Mouse (Mus musculus): ENCODE measurements around the gene Bcat1. TPM values are rescaled to one million over a fixed set of nuclear protein-coding genes. Genes with fewer than 3 reads are reported as not detected.

Bcat1 gene
- polyA plus RNA-seq, 1 experiment from 2014 or later, result 88.0 TPM

GRCm38 (mm10) chr6:145069921-145070320 lies 6.1 kb downstream of the Bcat1 start:
- Histone ChIP-seq H3K27ac (replicated peaks; ENCODE audit: low read depth, low read length) (no peak overlapping the region), H3K4me2 (ENCODE audit: low read depth, low read length) (no peak overlapping the region), H3K9ac (replicated peaks; ENCODE audit: low read length) (no peak overlapping the region), H3K9me3 (replicated peaks; ENCODE audit: control insufficient read depth, low read length) (no peaks in the 10 kb centered on the region), H3K4me3 (ENCODE audit: low read depth, low read length) (no peak overlapping the region), H3K4me1 (ENCODE audit: control insufficient read depth, insufficient read depth, low read length) (no peaks in the 10 kb centered on the region; the same call in 1 of the 2 replicates), H3K36me3 (replicated peaks; ENCODE audit: control insufficient read depth, insufficient read depth, low read depth, low read length) (no peaks in the 10 kb centered on the region), H3K27me3 (ENCODE audit: control insufficient read depth, insufficient read depth, low read length) (no peaks in the 10 kb centered on the region)
- DNase-seq (ENCODE audit: low spot score) (no peak), ATAC-seq (replicated peaks; ENCODE audit: insufficient number of reproducible peaks, low FRiP score, low TSS enrichment, low read depth) (no peak)
- WGBS, result 80% methylated on average over 2 of the region's 2 CpGs

GRCm38 (mm10) chr6:145069397-145069796 lies 6.6 kb downstream of the Bcat1 start:
- DNase-seq (ENCODE audit: low spot score) (no peak), ATAC-seq (replicated peaks; ENCODE audit: insufficient number of reproducible peaks, low FRiP score, low TSS enrichment, low read depth) (no peak)
- Histone ChIP-seq H3K27me3 (ENCODE audit: control insufficient read depth, insufficient read depth, low read length) (no peaks in the 10 kb centered on the region), H3K4me1 (ENCODE audit: control insufficient read depth, insufficient read depth, low read length) (no peaks in the 10 kb centered on the region; the same call in 1 of the 2 replicates), H3K36me3 (replicated peaks; ENCODE audit: control insufficient read depth, insufficient read depth, low read depth, low read length) (no peaks in the 10 kb centered on the region), H3K9ac (replicated peaks; ENCODE audit: low read length) (no peak overlapping the region), H3K4me2 (ENCODE audit: low read depth, low read length) (no peak overlapping the region), H3K27ac (replicated peaks; ENCODE audit: low read depth, low read length) (no peak overlapping the region), H3K4me3 (ENCODE audit: low read depth, low read length) (no peak overlapping the region), H3K9me3 (replicated peaks; ENCODE audit: control insufficient read depth, low read length) (no peaks in the 10 kb centered on the region)
- WGBS, result 97% methylated on average over 7 of the region's 7 CpGs

GRCm38 (mm10) chr6:145067679-145068078 lies 8.3 kb downstream of the Bcat1 start:
- no peaks in the 10 kb centered on the region for H3K9me3 ChIP-seq (replicated peaks; ENCODE audit: control insufficient read depth, low read length)
- no peak overlapping the region for H3K4me2 ChIP-seq (ENCODE audit: low read depth, low read length)
- no peaks in the 10 kb centered on the region for H3K27me3 ChIP-seq (ENCODE audit: control insufficient read depth, insufficient read depth, low read length)
- H3K27ac ChIP-seq (replicated peaks; ENCODE audit: low read depth, low read length), result no peak overlapping the region
- no peaks in the 10 kb centered on the region for H3K4me1 ChIP-seq (ENCODE audit: control insufficient read depth, insufficient read depth, low read length)
- H3K9ac ChIP-seq (replicated peaks; ENCODE audit: low read length), result no peak overlapping the region
- no peak overlapping the region for H3K4me3 ChIP-seq (ENCODE audit: low read depth, low read length)
- WGBS, result 66% methylated on average over 8 of the region's 8 CpGs
- H3K36me3 ChIP-seq (replicated peaks; ENCODE audit: control insufficient read depth, insufficient read depth, low read depth, low read length), result no peaks in the 10 kb centered on the region
- DNase-seq (ENCODE audit: low spot score) (no peak), ATAC-seq (replicated peaks; ENCODE audit: insufficient number of reproducible peaks, low FRiP score, low TSS enrichment, low read depth) (no peak)

- Histone ChIP-seq H3K27me3 (ENCODE audit: control insufficient read depth, insufficient read depth, low read length) (no peaks in the 10 kb centered on the region), H3K4me2 (ENCODE audit: low read depth, low read length) (no peak overlapping the region), H3K36me3 (replicated peaks; ENCODE audit: control insufficient read depth, insufficient read depth, low read depth, low read length) (no peaks in the 10 kb centered on the region), H3K27ac (replicated peaks; ENCODE audit: low read depth, low read length) (no peak overlapping the region), H3K9ac (replicated peaks; ENCODE audit: low read length) (no peak overlapping the region), H3K4me1 (ENCODE audit: control insufficient read depth, insufficient read depth, low read length) (no peaks in the 10 kb centered on the region), H3K9me3 (replicated peaks; ENCODE audit: control insufficient read depth, low read length) (no peaks in the 10 kb centered on the region), H3K4me3 (ENCODE audit: low read depth, low read length) (no peak overlapping the region)
- ATAC-seq (replicated peaks; ENCODE audit: insufficient number of reproducible peaks, low FRiP score, low TSS enrichment, low read depth) (no peak), DNase-seq (ENCODE audit: low spot score) (no peak)
- 61% methylated on average over 6 of the region's 6 CpGs for WGBS
Observed at GRCm38 (mm10) chr6:145066416-145066815, 9.6 kb downstream of the Bcat1 start.

- H3K36me3 ChIP-seq (replicated peaks; ENCODE audit: control insufficient read depth, insufficient read depth, low read depth, low read length), result no peaks in the 10 kb centered on the region
- DNase-seq (ENCODE audit: low spot score) (no peak), ATAC-seq (replicated peaks; ENCODE audit: insufficient number of reproducible peaks, low FRiP score, low TSS enrichment, low read depth) (no peak)
- H3K4me3 ChIP-seq (ENCODE audit: low read depth, low read length), result no peak overlapping the region
- no peak overlapping the region for H3K4me2 ChIP-seq (ENCODE audit: low read depth, low read length)
- 76% methylated on average over 4 of the region's 4 CpGs for WGBS
- no peaks in the 10 kb centered on the region for H3K9me3 ChIP-seq (replicated peaks; ENCODE audit: control insufficient read depth, low read length)
- H3K9ac ChIP-seq (replicated peaks; ENCODE audit: low read length), result no peak overlapping the region
- H3K27ac ChIP-seq (replicated peaks; ENCODE audit: low read depth, low read length), result no peak overlapping the region
- no peaks in the 10 kb centered on the region for H3K4me1 ChIP-seq (ENCODE audit: control insufficient read depth, insufficient read depth, low read length)
- H3K27me3 ChIP-seq (ENCODE audit: control insufficient read depth, insufficient read depth, low read length), result no peaks in the 10 kb centered on the region
Observed at GRCm38 (mm10) chr6:145065301-145065845, 10.6 kb downstream of the Bcat1 start.

GRCm38 (mm10) chr6:145064104-145064503 lies 11.9 kb downstream of the Bcat1 start:
- WGBS, result 74% methylated on average over 1 of the region's 1 CpGs

GRCm38 (mm10) chr6:145063212-145063868 lies 12.6 kb downstream of the Bcat1 start:
- H3K36me3 ChIP-seq (replicated peaks; ENCODE audit: control insufficient read depth, insufficient read depth, low read depth, low read length), result no peaks in the 10 kb centered on the region
- 62% methylated on average over 5 of the region's 5 CpGs for WGBS
- no peaks in the 10 kb centered on the region for H3K4me1 ChIP-seq (ENCODE audit: control insufficient read depth, insufficient read depth, low read length)
- ATAC-seq (replicated peaks; ENCODE audit: insufficient number of reproducible peaks, low FRiP score, low TSS enrichment, low read depth) (no peak), DNase-seq (ENCODE audit: low spot score) (no peak)
- H3K9me3 ChIP-seq (replicated peaks; ENCODE audit: control insufficient read depth, low read length), result no peaks in the 10 kb centered on the region
- H3K9ac ChIP-seq (replicated peaks; ENCODE audit: low read length), result no peak overlapping the region
- no peak overlapping the region for H3K4me3 ChIP-seq (ENCODE audit: low read depth, low read length)
- no peak overlapping the region for H3K27ac ChIP-seq (replicated peaks; ENCODE audit: low read depth, low read length)
- H3K4me2 ChIP-seq (ENCODE audit: low read depth, low read length), result no peak overlapping the region
- no peaks in the 10 kb centered on the region for H3K27me3 ChIP-seq (ENCODE audit: control insufficient read depth, insufficient read depth, low read length)

More at GRCm38 (mm10) chr6:145064104-145064503, 11.9 kb downstream of the Bcat1 start:
- no peak overlapping the region for H3K9ac ChIP-seq (replicated peaks; ENCODE audit: low read length)
- H3K27me3 ChIP-seq (ENCODE audit: control insufficient read depth, insufficient read depth, low read length), result no peaks in the 10 kb centered on the region
- no peak for ATAC-seq (replicated peaks; ENCODE audit: insufficient number of reproducible peaks, low FRiP score, low TSS enrichment, low read depth)
- H3K4me3 ChIP-seq (ENCODE audit: low read depth, low read length), result no peak overlapping the region
- no peak overlapping the region for H3K27ac ChIP-seq (replicated peaks; ENCODE audit: low read depth, low read length)
- no peaks in the 10 kb centered on the region for H3K9me3 ChIP-seq (replicated peaks; ENCODE audit: control insufficient read depth, low read length)
- H3K36me3 ChIP-seq (replicated peaks; ENCODE audit: control insufficient read depth, insufficient read depth, low read depth, low read length), result no peaks in the 10 kb centered on the region
- H3K4me2 ChIP-seq (ENCODE audit: low read depth, low read length), result no peak overlapping the region
- DNase-seq (ENCODE audit: low spot score), result no peak
- no peaks in the 10 kb centered on the region for H3K4me1 ChIP-seq (ENCODE audit: control insufficient read depth, insufficient read depth, low read length)

- WGBS, result 61% methylated on average over 4 of the region's 4 CpGs
- Histone ChIP-seq H3K9ac (replicated peaks; ENCODE audit: low read length) (no peak overlapping the region), H3K9me3 (replicated peaks; ENCODE audit: control insufficient read depth, low read length) (no peaks in the 10 kb centered on the region), H3K4me2 (ENCODE audit: low read depth, low read length) (no peak overlapping the region), H3K27me3 (ENCODE audit: control insufficient read depth, insufficient read depth, low read length) (no peaks in the 10 kb centered on the region), H3K36me3 (replicated peaks; ENCODE audit: control insufficient read depth, insufficient read depth, low read depth, low read length) (no peaks in the 10 kb centered on the region), H3K4me3 (ENCODE audit: low read depth, low read length) (no peak overlapping the region), H3K27ac (replicated peaks; ENCODE audit: low read depth, low read length) (no peak overlapping the region), H3K4me1 (ENCODE audit: control insufficient read depth, insufficient read depth, low read length) (no peaks in the 10 kb centered on the region)
- ATAC-seq (replicated peaks; ENCODE audit: insufficient number of reproducible peaks, low FRiP score, low TSS enrichment, low read depth), result no peak
- DNase-seq (ENCODE audit: low spot score), result no peak
Observed at GRCm38 (mm10) chr6:145062763-145063162, 13.2 kb downstream of the Bcat1 start.

All from embryonic facial prominence, embryonic 11.5 days (tissue).